Mouse (Mus musculus) spleen, adult 2 months (tissue): Measurements from ENCODE around the gene Defb45.

ENCODE experiments used
- CTCF ChIP-seq: fragments of 200-500 bp; IDR thresholded peaks from 2 replicates; pipeline ENCODE4 v1.5.1; 2011; ENCODE audit warnings: mild to moderate bottlenecking, inconsistent platforms; ENCODE audit not compliant: insufficient read depth, insufficient read length, insufficient replicate concordance; ENCODE audit errors: extremely low read depth
- POLR2A ChIP-seq: fragments of 200-500 bp; IDR thresholded peaks from 2 replicates; pipeline ENCODE4 v1.6.1; 2011; ENCODE audit warnings: low read depth, low read length, inconsistent platforms

- TF ChIP-seq POLR2A: no peak
- no peak for TF ChIP-seq CTCF
These were observed 18.6 kb downstream of the Defb45 start for GRCm38 (mm10) chr2:152580612-152581011.
